Mouse (Mus musculus) neural tube, embryonic 11.5 days (tissue): ENCODE measurements at regions not wholly inside any gene's neighbourhood (a gene's known extent, or its start where the extent isn't known, plus 50 kb on each side); places are given as distances from the start of the nearest gene placed in this dataset.

Experiments used
- ATAC-seq: fragments of 200-750 bp; cut with Nextera tagmentation; 2 replicates; pipeline ENCODE4 v1.8.0; 2017; ENCODE audit warnings: moderate number of reproducible peaks, mild to moderate bottlenecking, moderate TSS enrichment, moderate library complexity; ENCODE audit not compliant: insufficient read depth, low FRiP score, low TSS enrichment
- DNase-seq: peaks from one replicate; pipeline ENCODE4 v3.0.0-alpha.2; 2015; ENCODE audit warnings: low spot score
- H3K27ac ChIP-seq: fragments of 300-500 bp; sonication (generic); 2 replicates; pipeline ENCODE4 v1.5.1; 2014; ENCODE audit warnings: low read depth, mild to moderate bottlenecking, low read length
- H3K27me3 ChIP-seq: fragments of 300-500 bp; sonication (generic); 2 replicates; pipeline ENCODE4 v1.6.1; 2014; ENCODE audit warnings: mild to moderate bottlenecking, low read length, mixed read lengths; ENCODE audit not compliant: control insufficient read depth, insufficient read depth
- H3K36me3 ChIP-seq: fragments of 300-500 bp; sonication (generic); 2 replicates; pipeline ENCODE4 v1.6.1; 2014; ENCODE audit warnings: mild to moderate bottlenecking, low read length, moderate library complexity, mixed read lengths; ENCODE audit not compliant: control insufficient read depth, insufficient read depth
- H3K4me1 ChIP-seq: fragments of 300-500 bp; sonication (generic); 2 replicates; pipeline ENCODE4 v1.6.1; 2014; ENCODE audit warnings: low read length, mixed read lengths; ENCODE audit not compliant: control insufficient read depth, insufficient read depth
- H3K4me2 ChIP-seq: fragments of 300-500 bp; sonication (generic); 2 replicates; pipeline ENCODE4 v1.6.1; 2014; ENCODE audit warnings: low read depth, mild to moderate bottlenecking, moderate library complexity
- H3K4me3 ChIP-seq: fragments of 300-500 bp; sonication (generic); 2 replicates; pipeline ENCODE4 v1.5.1; 2014; ENCODE audit warnings: low read depth, low read length
- H3K9ac ChIP-seq: fragments of 300-500 bp; sonication (generic); 2 replicates; pipeline ENCODE4 v1.6.1; 2014; ENCODE audit warnings: mild to moderate bottlenecking, low read length
- H3K9me3 ChIP-seq: fragments of 300-500 bp; sonication (generic); 2 replicates; pipeline ENCODE4 v1.6.1; 2016; ENCODE audit warnings: low read length; ENCODE audit not compliant: control insufficient read depth
- WGBS: fragments of 180-500 bp; shearing (Covaris S2); extraction: QIAGEN DNeasy Blood & Tissue Kit; methylation state at CpG from one replicate; pipeline ENCODE4 v1.1.7; 2014; 5-methylcytosine and 5-hydroxymethylcytosine counted together

GRCm38 (mm10) chr1:141974329-141974728 is 1666.1 kb upstream of the B3galt2 start:
- Histone ChIP-seq H3K36me3 (no peaks in the 10 kb centered on the region), H3K4me3 (no peak overlapping the region), H3K27ac (no peak overlapping the region), H3K4me1 (no peaks in the 10 kb centered on the region), H3K9me3 (no peaks in the 10 kb centered on the region), H3K9ac (no peak overlapping the region), H3K4me2 (no peak overlapping the region), H3K27me3 (no peaks in the 10 kb centered on the region)
- no peak for ATAC-seq
- no peak for DNase-seq

- no peak overlapping the region for H3K27ac ChIP-seq
- ATAC-seq = no peak
Observed at GRCm38 (mm10) chr1:141999769-142000168, 1640.7 kb upstream of the B3galt2 start.

GRCm38 (mm10) chr1:142000335-142000734 is 1640.1 kb upstream of the B3galt2 start:
- Histone ChIP-seq H3K27ac (no peak overlapping the region), H3K4me1 (no peaks in the 10 kb centered on the region), H3K4me2 (no peak overlapping the region), H3K4me3 (no peak overlapping the region), H3K27me3 (no peaks in the 10 kb centered on the region), H3K36me3 (no peaks in the 10 kb centered on the region), H3K9ac (no peak overlapping the region), H3K9me3 (no peaks in the 10 kb centered on the region)
- 74% methylated on average over 4 of the region's 4 CpGs for WGBS
- DNase-seq (no peak), ATAC-seq (no peak; the same call in 1 of the 2 replicates)

More at GRCm38 (mm10) chr1:141999769-142000168, 1640.7 kb upstream of the B3galt2 start:
- no peak for DNase-seq
- Histone ChIP-seq H3K36me3 (no peaks in the 10 kb centered on the region), H3K9me3 (no peaks in the 10 kb centered on the region), H3K4me3 (no peak overlapping the region), H3K4me2 (no peak overlapping the region), H3K9ac (no peak overlapping the region), H3K27me3 (no peaks in the 10 kb centered on the region), H3K4me1 (no peaks in the 10 kb centered on the region)

GRCm38 (mm10) chr1:142006316-142006715 is 1634.1 kb upstream of the B3galt2 start:
- Histone ChIP-seq H3K4me1 (no peaks in the 10 kb centered on the region), H3K9me3 (no peaks in the 10 kb centered on the region), H3K36me3 (no peaks in the 10 kb centered on the region), H3K27ac (no peak overlapping the region), H3K27me3 (no peaks in the 10 kb centered on the region), H3K4me3 (no peak overlapping the region), H3K9ac (no peak overlapping the region), H3K4me2 (no peak overlapping the region)
- no peak for ATAC-seq
- DNase-seq = no peak
- 82% methylated on average over 1 of the region's 1 CpGs for WGBS

GRCm38 (mm10) chr1:142042751-142043150 is 1597.7 kb upstream of the B3galt2 start:
- no peak overlapping the region for H3K4me2 ChIP-seq
- no peak overlapping the region for H3K9ac ChIP-seq
- H3K36me3 ChIP-seq = no peaks in the 10 kb centered on the region
- H3K9me3 ChIP-seq = no peaks in the 10 kb centered on the region
- ATAC-seq (no peak), DNase-seq (no peak)
- no peaks in the 10 kb centered on the region for H3K4me1 ChIP-seq
- no peak overlapping the region for H3K4me3 ChIP-seq
- 86% methylated on average over 2 of the region's 2 CpGs for whole genome bisulfite sequencing
- no peaks in the 10 kb centered on the region for H3K27me3 ChIP-seq
- no peak overlapping the region for H3K27ac ChIP-seq

- ATAC-seq = no peak
- Histone ChIP-seq H3K9me3 (no peaks in the 10 kb centered on the region), H3K36me3 (no peaks in the 10 kb centered on the region), H3K4me1 (no peaks in the 10 kb centered on the region), H3K4me2 (no peak overlapping the region), H3K27ac (no peak overlapping the region), H3K4me3 (no peak overlapping the region), H3K9ac (no peak overlapping the region), H3K27me3 (no peaks in the 10 kb centered on the region)
- no peak for DNase-seq
Observed at GRCm38 (mm10) chr1:142055207-142055606, 1585.3 kb upstream of the B3galt2 start.
